Mouse (Mus musculus): ENCODE results near the gene Fnip2. TPM values are rescaled to one million over a fixed set of nuclear protein-coding genes. Genes with fewer than 3 reads are reported as not detected.

Fnip2 gene
- 9.2 and 9.4 TPM in 2 replicates for polyA plus RNA-seq (2014; fragmentation: Nextera tagmentation; extraction: Ambion mirVana)

DNA sequence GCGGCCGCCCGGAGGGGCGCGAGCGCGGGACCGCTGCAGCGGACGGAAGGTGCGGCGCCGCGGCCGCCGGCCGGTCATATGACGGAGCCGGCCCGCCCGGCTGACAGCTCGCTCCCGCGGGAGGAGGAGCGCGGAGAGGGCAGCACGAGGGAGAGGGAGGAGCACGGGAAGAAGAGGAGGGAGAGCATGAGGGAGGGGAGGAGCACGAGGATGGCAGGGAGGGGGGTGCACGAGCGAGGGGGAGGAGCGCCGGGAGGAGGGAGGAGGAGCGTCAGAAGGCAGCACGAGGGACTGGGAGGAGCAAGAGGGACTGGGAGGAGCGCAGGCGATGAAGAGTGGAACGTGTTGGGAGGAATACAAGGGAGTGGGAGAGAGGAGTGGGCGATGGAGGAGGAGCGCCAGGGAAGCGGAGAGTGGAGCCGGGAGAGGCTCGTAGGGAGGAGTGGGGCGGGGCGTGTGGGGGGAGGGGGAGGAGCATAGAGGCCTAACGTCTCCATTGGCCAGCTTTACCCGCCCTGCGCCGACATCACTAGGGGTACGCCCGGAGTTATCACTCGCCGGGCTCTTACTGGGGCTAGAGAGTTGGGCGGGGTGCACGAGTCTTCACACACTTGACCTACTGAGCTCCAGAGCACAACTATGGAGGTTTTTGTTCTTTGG lies at the start of gene Fnip2:
Gene Fnip2 (minus strand): TSS at position 94 of the 660 bp plus-strand sequence.
- DNase-seq (ENCODE audit: low spot score) (peak; percentile 98), ATAC-seq (replicated peaks; ENCODE audit: low FRiP score) (peak; percentile 96)
- Histone ChIP-seq H3K27me3 (ENCODE audit: control insufficient read depth, insufficient read depth, low read length) (no peaks in the 10 kb centered on the region), H3K36me3 (ENCODE audit: control insufficient read depth, insufficient read depth, low read length) (no peaks in the 10 kb centered on the region), H3K9ac (ENCODE audit: low read length) (peak within 1 kb of the TSS; percentile 73), H3K27ac (ENCODE audit: low read depth, low read length) (peak within 1 kb of the TSS; percentile 57), H3K4me2 (ENCODE audit: low read depth, low read length, severe bottlenecking) (peak within 1 kb of the TSS; percentile 81), H3K9me3 (ENCODE audit: control insufficient read depth, low read length) (no peaks in the 10 kb centered on the region), H3K4me1 (replicated peaks; ENCODE audit: control insufficient read depth, insufficient read depth, low read length) (peaks cover 3% of the 10 kb centered on the region), H3K4me3 (ENCODE audit: low read depth, low read length) (peak within 1 kb of the TSS; percentile 83)
- 1% methylated on average over 55 of the region's 55 CpGs for WGBS

DNA sequence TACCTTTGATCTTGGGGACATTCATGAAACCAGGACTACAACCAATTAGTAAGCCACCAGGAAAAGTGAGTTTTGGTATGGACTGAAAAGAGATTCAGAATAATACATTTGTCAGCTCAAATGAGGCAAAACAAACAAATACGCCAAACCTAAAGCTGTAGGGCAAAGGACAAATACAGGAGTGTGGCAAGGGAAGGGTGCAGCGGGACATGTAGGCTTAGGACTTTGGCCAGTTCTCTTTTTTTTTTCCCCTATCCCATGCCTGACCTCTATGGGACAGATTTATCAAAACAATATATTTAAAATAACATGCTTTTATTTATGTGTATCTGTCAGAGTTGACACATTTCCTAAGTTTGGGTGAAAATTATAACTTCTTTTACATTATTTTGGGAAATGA lies 42.3 kb upstream of the Fnip2 start:
- no peaks in the 10 kb centered on the region for H3K27me3 ChIP-seq (ENCODE audit: control insufficient read depth, insufficient read depth, low read length)
- WGBS, result 93% methylated on average over 2 of the region's 2 CpGs
- H3K9ac ChIP-seq (ENCODE audit: low read length), result no peak overlapping the region
- ATAC-seq (replicated peaks; ENCODE audit: low FRiP score) (no peak), DNase-seq (ENCODE audit: low spot score) (no peak)
- H3K27ac ChIP-seq (ENCODE audit: low read depth, low read length), result no peak overlapping the region
- no peak overlapping the region for H3K4me2 ChIP-seq (ENCODE audit: low read depth, low read length, severe bottlenecking)
- no peak overlapping the region for H3K4me3 ChIP-seq (ENCODE audit: low read depth, low read length)
- H3K36me3 ChIP-seq (ENCODE audit: control insufficient read depth, insufficient read depth, low read length), result peaks cover 7% of the 10 kb centered on the region
- no peaks in the 10 kb centered on the region for H3K9me3 ChIP-seq (ENCODE audit: control insufficient read depth, low read length)
- no peaks in the 10 kb centered on the region for H3K4me1 ChIP-seq (replicated peaks; ENCODE audit: control insufficient read depth, insufficient read depth, low read length)

DNA sequence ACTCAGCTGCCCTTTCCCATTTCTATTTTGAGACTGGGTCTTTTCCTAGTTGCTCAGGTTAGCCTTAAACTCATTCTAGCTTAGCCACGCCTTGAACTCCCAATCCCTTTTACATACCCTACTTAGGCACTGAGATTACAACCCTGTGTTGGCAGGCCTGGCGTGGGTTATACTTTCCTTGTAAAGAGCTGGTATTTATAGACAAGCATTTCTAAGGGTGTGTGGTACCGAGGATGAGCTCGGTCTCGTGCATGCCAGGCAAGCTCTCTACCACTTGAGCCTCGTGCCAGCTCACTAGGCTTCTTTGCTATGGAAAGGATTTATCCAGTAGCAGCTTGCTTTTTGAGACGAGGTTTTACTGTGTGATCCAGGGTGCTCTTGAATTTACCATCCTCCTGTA lies 27.9 kb upstream of the Fnip2 start:
- Histone ChIP-seq H3K4me3 (ENCODE audit: low read depth, low read length) (no peak overlapping the region), H3K36me3 (ENCODE audit: control insufficient read depth, insufficient read depth, low read length) (peaks cover 5% of the 10 kb centered on the region; the same call in 1 of the 2 replicates), H3K4me2 (ENCODE audit: low read depth, low read length, severe bottlenecking) (no peak overlapping the region), H3K27me3 (ENCODE audit: control insufficient read depth, insufficient read depth, low read length) (no peaks in the 10 kb centered on the region), H3K9ac (ENCODE audit: low read length) (no peak overlapping the region), H3K4me1 (replicated peaks; ENCODE audit: control insufficient read depth, insufficient read depth, low read length) (no peaks in the 10 kb centered on the region), H3K27ac (ENCODE audit: low read depth, low read length) (no peak overlapping the region), H3K9me3 (ENCODE audit: control insufficient read depth, low read length) (no peaks in the 10 kb centered on the region)
- WGBS, result 92% methylated on average over 7 of the region's 7 CpGs
- no peak for ATAC-seq (replicated peaks; ENCODE audit: low FRiP score)
- DNase-seq (ENCODE audit: low spot score), result no peak

DNA sequence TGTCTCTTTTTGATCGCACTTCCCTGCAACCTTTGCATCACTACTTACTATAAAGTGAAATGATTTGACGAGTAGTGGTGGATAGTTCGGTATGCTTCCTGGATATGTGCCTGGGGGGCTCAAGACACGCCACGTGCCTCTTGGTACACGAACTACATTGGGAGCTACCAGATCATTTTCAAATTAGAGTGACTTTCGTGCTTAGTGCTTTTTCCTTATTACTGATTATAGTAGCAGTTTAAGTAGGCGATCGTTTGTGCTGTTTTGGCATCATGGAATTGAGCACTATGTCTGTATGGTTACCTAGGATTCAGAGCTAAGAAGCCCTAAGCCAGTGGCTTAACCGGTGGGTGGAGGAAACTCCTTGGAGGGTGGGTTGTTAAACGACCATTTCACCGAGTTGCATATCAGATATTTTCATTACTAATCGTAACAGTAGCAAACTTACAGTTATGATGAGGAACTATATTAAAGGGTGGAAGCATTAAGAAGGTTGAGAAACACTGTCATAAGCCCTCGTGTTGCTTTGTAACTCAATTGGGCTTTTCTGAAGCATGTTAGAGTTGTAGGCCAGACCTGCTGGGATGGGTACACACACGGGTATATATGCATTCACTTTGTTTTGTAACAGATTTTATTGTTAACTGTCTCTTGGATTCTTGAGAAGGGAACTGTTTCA lies 24.3 kb upstream of the Fnip2 start:
- peak overlapping the region; percentile 73 for H3K4me2 ChIP-seq (ENCODE audit: low read depth, low read length, severe bottlenecking)
- peak overlapping the region; percentile 94 for H3K9ac ChIP-seq (ENCODE audit: low read length)
- no peaks in the 10 kb centered on the region for H3K27me3 ChIP-seq (ENCODE audit: control insufficient read depth, insufficient read depth, low read length)
- DNase-seq (ENCODE audit: low spot score), result no peak
- WGBS, result 8% methylated on average over 15 of the region's 15 CpGs
- H3K27ac ChIP-seq (ENCODE audit: low read depth, low read length), result no peak overlapping the region; the same call in 1 of the 2 replicates
- H3K4me1 ChIP-seq (replicated peaks; ENCODE audit: control insufficient read depth, insufficient read depth, low read length), result no peaks in the 10 kb centered on the region
- no peaks in the 10 kb centered on the region for H3K9me3 ChIP-seq (ENCODE audit: control insufficient read depth, low read length)
- no peaks in the 10 kb centered on the region; the same call in 1 of the 2 replicates for H3K36me3 ChIP-seq (ENCODE audit: control insufficient read depth, insufficient read depth, low read length)
- peak overlapping the region; percentile 78 for H3K4me3 ChIP-seq (ENCODE audit: low read depth, low read length)
- no peak for ATAC-seq (replicated peaks; ENCODE audit: low FRiP score)

GRCm38 (mm10) chr3:79590863-79591792 lies 23.5 kb upstream of the Fnip2 start, which contains the start of gene Ppid:
Gene Ppid (plus strand): TSS chr3:79591342.
- WGBS, result 3% methylated on average over 63 of the region's 63 CpGs
- Histone ChIP-seq H3K4me1 (replicated peaks; ENCODE audit: control insufficient read depth, insufficient read depth, low read length) (no peaks in the 10 kb centered on the region), H3K9ac (ENCODE audit: low read length) (peak within 1 kb of the TSS; percentile 94), H3K9me3 (ENCODE audit: control insufficient read depth, low read length) (no peaks in the 10 kb centered on the region), H3K4me3 (ENCODE audit: low read depth, low read length) (peak within 1 kb of the TSS; percentile 78), H3K4me2 (ENCODE audit: low read depth, low read length, severe bottlenecking) (peak within 1 kb of the TSS; percentile 73), H3K27ac (ENCODE audit: low read depth, low read length) (peak within 1 kb of the TSS; percentile 70), H3K36me3 (ENCODE audit: control insufficient read depth, insufficient read depth, low read length) (no peaks in the 10 kb centered on the region; the same call in 1 of the 2 replicates), H3K27me3 (ENCODE audit: control insufficient read depth, insufficient read depth, low read length) (no peaks in the 10 kb centered on the region)
- DNase-seq (ENCODE audit: low spot score) (peak; percentile 88), ATAC-seq (replicated peaks; ENCODE audit: low FRiP score) (peak; percentile 85)

DNA sequence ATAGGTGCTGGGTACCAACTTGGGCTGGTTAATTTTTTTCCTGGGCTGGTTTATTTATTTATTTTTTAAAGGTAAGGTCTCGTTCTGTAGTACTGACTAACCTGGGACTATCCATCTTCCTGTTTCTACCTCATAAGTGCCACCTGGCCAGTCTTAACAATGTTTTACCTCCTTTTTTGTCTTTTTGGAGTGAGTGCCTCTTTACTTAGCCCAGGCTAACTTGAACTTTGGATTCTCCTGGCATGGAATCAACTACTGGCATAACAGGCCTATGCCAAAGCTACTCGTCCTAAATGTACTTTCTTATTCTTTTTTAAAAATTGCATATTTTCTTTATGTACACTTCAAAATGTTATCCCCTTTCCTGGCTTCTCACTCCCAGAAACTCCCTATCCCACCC lies 22.1 kb upstream of the Fnip2 start:
- no peaks in the 10 kb centered on the region for H3K4me1 ChIP-seq (replicated peaks; ENCODE audit: control insufficient read depth, insufficient read depth, low read length)
- no peak for ATAC-seq (replicated peaks; ENCODE audit: low FRiP score)
- no peaks in the 10 kb centered on the region for H3K27me3 ChIP-seq (ENCODE audit: control insufficient read depth, insufficient read depth, low read length)
- H3K9me3 ChIP-seq (ENCODE audit: control insufficient read depth, low read length), result no peaks in the 10 kb centered on the region
- no peak overlapping the region for H3K9ac ChIP-seq (ENCODE audit: low read length)
- no peak overlapping the region for H3K27ac ChIP-seq (ENCODE audit: low read depth, low read length)
- no peak for DNase-seq (ENCODE audit: low spot score)
- WGBS, result 79% methylated on average over 2 of the region's 2 CpGs
- H3K4me2 ChIP-seq (ENCODE audit: low read depth, low read length, severe bottlenecking), result no peak overlapping the region
- H3K36me3 ChIP-seq (ENCODE audit: control insufficient read depth, insufficient read depth, low read length), result no peaks in the 10 kb centered on the region; the same call in 1 of the 2 replicates
- H3K4me3 ChIP-seq (ENCODE audit: low read depth, low read length), result no peak overlapping the region

- Histone ChIP-seq H3K27me3 (ENCODE audit: control insufficient read depth, insufficient read depth, low read length) (no peaks in the 10 kb centered on the region), H3K9ac (ENCODE audit: low read length) (no peak overlapping the region), H3K27ac (ENCODE audit: low read depth, low read length) (no peak overlapping the region), H3K36me3 (ENCODE audit: control insufficient read depth, insufficient read depth, low read length) (no peaks in the 10 kb centered on the region), H3K4me1 (replicated peaks; ENCODE audit: control insufficient read depth, insufficient read depth, low read length) (no peaks in the 10 kb centered on the region), H3K4me2 (ENCODE audit: low read depth, low read length, severe bottlenecking) (no peak overlapping the region), H3K9me3 (ENCODE audit: control insufficient read depth, low read length) (no peaks in the 10 kb centered on the region), H3K4me3 (ENCODE audit: low read depth, low read length) (no peak overlapping the region)
- peak; percentile 76 for ATAC-seq (replicated peaks; ENCODE audit: low FRiP score)
- 5% methylated on average over 6 of the region's 6 CpGs for WGBS
- DNase-seq (ENCODE audit: low spot score), result peak; percentile 95
Measured at GRCm38 (mm10) chr3:79586804-79587203, 19.2 kb upstream of the Fnip2 start.

DNA sequence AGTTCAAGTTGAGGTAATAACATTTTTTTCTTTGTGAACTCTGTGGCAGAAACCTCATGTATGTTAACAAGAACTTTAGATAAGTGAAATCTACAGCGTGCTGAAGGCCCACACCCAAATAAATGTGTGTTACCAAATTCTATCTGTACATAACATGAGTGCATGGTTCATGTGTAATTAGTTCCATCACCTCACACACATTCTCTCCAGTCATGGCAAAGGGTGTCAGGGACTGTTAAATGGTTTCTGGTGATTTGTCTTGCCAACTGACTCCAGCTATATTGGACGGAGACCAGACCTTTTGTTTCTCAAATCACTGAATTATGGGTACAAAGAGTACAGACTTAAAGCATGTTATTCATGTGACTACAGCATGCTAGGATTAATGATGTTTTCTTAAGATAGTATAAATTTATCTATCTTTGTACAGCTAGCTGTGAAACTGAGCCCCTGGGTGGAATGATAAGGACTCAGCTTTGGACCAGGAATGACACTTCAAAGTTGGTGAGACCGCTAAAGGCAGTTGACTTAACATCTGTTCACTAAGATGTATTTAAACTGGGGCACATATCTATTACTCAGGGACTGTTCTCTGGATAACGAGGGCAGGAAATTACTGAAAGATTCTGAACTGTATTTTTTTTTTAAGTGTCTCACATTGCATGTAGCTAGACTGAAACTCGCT lies 12.4 kb upstream of the Fnip2 start:
- no peak overlapping the region for H3K9ac ChIP-seq (ENCODE audit: low read length)
- no peak overlapping the region for H3K4me3 ChIP-seq (ENCODE audit: low read depth, low read length)
- DNase-seq (ENCODE audit: low spot score) (no peak), ATAC-seq (replicated peaks; ENCODE audit: low FRiP score) (no peak)
- H3K4me1 ChIP-seq (replicated peaks; ENCODE audit: control insufficient read depth, insufficient read depth, low read length), result no peaks in the 10 kb centered on the region; the same call in 1 of the 2 replicates
- H3K9me3 ChIP-seq (ENCODE audit: control insufficient read depth, low read length), result no peaks in the 10 kb centered on the region
- H3K27me3 ChIP-seq (ENCODE audit: control insufficient read depth, insufficient read depth, low read length), result no peaks in the 10 kb centered on the region
- H3K27ac ChIP-seq (ENCODE audit: low read depth, low read length), result no peak overlapping the region
- WGBS, result 83% methylated on average over 5 of the region's 5 CpGs
- H3K4me2 ChIP-seq (ENCODE audit: low read depth, low read length, severe bottlenecking), result no peak overlapping the region
- no peaks in the 10 kb centered on the region for H3K36me3 ChIP-seq (ENCODE audit: control insufficient read depth, insufficient read depth, low read length)

All from forebrain, embryonic 11.5 days (tissue).